Mouse (Mus musculus) adrenal gland, adult 18-20 months (tissue): ENCODE results near the gene Sptb. TPM values are rescaled to one million over a fixed set of nuclear protein-coding genes. Genes with fewer than 3 reads are reported as not detected.
A peak's percentile ranks its signal among the peaks of the same experiment; 100 is the strongest.

Experiments
- DNase-seq, 2 experiments: peaks; one replicate each; pipeline ENCODE4 v3.0.0; 2021 to 2022; ENCODE audit warnings: low spot score in 2 of 2
- total RNA-seq, 2 experiments: library from RNA; stranded (reverse); gene quantifications; 1 replicate in 1 of 2; 2 replicates in 1 of 2; pipeline ENCODE4 v1.2.3; 2021

Gene Sptb
- total RNA-seq, 2 experiments from 2014 or later: 9.8 to 51.4 TPM

DNA sequence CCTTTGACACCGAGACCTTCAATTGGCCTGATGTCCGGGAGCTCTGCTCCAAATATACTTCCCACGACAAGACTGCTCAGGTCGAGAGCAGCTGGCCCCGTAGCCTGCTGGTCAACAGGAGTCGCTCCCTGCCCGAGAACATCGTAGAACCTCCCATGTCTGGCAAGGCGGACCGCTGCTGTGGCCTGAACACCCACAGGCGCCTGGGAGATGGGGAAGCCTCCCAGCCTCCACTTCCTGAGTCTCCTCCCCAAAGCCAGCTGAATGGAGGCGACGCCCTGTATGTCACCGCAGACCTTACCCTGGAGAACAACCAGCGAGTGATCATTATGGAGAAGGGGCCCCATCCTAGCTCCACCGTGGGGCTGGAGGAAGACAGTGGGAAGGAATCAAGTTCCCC lies 132.5 kb downstream of the Sptb start:
- no peak for DNase-seq

DNA sequence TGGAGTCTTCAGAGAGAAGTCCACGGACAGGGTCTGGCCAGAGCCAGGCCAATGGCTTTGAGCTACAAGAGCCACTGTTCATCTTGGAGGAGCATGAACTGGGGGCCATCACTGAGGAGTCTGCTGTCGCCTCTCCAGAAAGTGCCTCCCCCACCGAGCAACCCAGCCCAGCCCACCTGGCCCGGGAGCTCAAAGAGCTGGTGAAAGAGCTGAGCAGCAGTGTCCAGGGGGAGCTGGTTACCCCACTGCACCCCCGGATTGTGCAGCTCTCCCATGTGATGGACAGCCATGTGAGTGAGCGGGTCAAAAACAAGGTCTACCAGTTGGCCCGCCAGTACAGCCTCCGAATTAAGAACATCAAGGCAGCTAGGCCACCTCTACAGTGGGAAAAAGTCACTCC lies 133.5 kb downstream of the Sptb start:
- no peak for DNase-seq

DNA sequence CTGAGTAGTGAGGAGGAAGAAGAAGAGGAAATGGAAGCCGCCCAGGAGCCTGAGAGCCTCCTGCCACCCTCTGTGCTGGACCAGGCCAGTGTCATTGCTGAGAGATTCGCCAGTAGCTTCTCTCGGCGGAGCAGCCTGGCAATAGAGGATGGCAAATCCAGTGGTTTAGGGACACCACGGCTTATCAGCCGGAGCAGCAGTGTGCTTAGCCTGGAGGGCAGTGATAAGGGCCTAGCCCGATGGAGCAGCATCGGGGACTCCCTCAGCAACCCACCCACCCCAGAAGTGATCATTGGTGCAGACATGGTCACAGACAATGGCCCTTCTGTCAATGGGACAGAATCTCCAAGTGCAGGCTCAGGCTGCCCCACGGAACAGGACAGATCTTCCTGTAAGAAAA lies 134.3 kb downstream of the Sptb start:
- DNase-seq: no peak

DNA sequence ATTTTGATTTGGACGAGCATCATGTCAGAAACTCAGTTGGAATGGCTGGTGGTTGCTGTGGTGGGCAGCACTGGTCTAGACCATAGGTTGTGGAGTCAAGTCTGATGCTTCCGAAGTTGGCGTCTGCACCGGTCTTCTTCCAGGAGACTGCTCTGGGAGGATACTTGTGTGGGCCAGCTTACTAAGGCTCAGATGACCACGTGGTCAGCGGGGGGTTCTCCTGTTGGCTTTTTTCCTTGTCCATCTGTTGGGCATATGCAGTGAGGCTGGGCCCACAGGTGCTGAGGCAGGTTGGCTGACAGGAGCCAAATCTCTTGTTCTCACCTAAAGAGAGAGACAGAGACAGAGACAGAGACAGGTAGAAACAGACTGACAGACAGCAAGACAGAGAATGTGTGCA lies 135.5 kb downstream of the Sptb start:
- DNase-seq: no peak

DNA sequence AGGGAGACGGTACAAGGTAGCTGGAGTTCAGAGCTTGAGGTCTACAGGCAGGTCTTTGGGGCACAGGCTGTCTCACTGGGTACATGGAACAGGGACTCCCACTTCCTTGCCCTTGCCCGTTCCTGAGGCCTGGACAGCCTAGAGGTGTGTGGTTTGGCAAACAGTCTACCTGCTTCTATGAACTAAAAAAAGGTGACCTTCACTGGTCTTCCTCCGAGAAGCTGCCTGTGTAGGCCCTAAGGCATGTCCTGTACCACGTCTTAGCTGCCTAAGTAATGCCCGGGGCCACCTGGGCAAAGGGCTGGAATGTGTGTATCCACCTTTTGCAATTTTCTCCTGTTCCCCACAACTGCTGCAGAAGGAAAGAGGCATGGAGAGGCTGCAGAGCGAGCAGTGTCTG lies 137.0 kb downstream of the Sptb start:
- no peak for DNase-seq

DNA sequence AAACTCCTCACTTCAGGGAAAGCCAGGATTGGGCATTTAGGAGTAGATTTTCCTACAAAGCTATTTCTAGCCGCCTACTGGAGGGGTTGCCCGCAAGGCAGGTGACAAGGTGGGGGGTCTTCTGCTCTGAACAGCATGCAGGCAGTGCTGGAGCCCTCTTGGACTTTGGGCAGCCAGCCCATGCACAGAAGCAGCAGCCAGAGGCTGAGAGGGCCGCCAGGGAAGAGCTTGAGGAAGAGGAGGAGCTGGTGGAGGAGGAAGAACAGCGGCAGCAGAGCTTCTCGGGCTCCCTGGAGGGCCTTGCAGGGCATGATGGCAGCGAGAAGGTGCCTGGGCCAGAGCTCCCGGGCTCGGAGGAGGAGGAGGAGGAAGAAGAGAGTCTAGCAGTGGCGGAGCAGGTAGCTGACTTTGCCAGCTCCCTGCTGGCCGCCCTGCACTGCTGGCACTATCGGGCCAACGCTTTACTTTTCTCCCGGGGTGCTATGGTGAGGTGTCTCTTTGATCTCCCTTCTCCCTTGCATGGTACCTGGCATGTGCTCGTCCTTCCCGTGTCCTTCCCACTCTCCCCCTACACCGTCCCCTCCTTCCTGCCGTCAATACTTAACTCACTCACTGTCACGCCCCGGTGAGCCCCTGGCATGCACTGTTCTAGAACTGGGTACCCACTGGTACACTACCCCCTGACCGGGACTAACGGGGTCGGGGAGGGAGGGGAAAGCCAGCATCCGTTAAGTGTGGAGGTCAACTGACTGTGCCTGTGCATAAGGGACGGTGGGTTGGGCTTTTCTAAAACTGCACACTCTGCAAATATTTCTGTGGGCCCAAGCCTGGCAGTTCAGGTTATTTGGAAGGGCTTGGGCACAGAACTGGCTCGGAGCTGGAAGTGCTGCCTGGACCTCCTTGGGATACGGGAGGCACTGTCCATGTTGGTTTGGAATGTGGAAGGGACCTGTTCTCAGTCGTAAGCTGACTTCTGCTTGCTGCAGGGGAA lies 137.8 kb downstream of the Sptb start:
- DNase-seq: no peak

DNA sequence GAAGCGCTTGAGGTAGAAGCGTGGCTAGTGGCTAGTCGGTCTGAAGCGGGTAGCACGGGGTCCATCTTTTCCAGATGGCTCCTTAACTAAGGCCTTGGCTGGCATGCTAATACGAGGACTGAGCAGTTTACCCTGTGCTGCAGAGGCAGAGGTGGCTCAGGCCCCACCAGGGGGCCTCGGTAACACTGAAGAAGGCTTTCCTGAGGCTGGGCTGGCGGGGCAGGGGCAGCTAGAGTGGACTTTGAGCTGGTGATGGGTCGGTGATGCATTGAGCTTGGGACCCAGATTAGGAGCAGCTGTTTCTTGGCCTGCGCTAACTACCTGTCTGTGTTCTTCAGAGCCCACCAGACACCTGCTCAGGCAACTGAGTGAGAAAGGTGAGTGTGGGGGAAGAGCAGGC lies 139.1 kb downstream of the Sptb start:
- DNase-seq: no peak

DNA sequence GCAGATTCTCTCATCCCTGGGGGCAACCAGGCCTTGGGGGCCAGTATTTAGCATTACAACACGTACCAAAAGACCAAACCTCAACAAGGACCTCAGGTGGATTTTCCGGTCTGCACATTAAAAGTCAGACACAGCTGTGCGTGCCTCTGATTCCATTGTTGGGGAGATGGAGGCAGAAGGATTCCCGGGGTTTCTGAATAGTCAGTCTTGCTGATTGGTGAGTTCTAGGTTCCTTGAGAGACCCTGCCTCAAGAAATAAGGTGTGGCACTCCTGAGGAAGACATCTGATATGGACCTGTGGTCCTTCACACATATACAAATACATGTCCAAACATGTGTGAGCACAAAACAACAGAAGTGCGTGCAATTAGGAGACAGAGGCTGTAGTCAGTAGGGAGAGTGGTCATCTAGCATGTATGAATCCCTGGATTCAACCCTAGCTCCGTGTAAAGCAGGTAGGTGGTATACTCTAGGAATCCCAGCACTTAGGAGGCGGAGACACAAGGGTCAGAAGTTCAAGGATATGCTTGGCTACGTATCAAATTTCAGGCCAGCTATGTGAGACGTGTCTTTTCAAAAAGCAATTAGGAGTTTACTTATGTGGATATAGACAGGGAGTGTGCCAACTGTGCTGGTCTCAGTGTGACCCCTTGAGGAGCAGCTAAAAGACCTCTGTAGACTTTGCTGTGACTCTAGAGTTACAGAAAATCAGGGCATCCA lies 140.0 kb downstream of the Sptb start:
- no peak for DNase-seq

DNA sequence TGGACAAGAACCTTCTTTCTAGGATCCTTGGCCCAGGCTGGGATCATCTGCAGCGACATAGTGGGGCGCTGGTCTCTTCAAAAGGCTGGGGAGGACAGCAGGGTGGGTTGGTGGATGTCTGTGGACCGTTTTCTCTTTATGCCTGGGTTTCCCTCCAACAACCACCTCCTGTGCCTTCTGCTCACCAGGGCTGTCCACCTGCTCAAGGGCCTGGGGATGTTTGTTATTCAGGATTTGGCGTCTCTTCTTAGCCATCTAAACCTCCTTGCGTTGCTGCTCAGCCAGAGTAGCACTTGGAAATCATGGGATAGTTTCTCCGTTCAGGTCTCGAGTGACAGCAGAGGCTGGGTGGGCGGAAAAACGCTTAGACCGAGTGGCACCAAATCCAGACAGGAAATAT lies 144.1 kb downstream of the Sptb start:
- DNase-seq: no peak

DNA sequence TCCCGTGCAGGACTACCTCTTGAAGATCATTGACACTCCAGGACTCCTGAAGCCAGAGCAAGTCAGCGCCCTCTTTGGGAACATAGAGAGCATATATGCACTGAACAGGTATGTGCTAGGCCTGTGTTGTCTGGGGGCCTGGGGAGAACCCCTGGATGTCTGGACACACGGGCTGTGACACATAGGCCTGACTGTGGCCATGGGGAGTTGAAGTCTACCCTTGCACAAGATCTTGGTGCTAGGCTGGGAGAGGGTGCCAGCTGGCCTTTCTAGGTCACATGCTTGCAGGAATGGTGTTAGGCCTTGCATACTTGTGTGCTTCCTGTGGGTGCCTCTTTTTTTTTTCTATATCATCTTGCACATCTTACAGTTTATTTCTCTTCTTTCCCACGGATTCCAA lies 148.2 kb downstream of the Sptb start:
- DNase-seq: no peak

DNA sequence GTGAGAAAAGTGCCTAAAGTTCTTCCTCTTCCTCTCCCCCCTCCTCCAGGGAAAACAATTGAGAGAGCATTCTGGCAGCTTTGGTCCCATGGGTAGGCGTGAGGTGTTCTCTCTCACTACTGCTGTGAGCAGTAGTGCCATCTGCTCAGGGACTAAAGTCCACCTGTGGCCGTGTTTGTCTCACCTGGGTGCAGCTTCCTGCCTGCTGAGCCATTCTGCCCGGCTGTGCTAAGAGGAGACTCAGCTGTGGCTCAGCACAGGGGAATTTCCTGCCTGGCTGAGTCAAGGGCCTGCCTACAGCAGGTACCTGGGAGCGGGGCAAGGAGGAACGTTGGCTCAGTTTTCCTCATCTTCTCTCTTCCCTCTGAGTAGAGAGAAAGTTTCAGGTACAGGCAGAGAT lies 152.1 kb downstream of the Sptb start:
- DNase-seq: no peak

DNA sequence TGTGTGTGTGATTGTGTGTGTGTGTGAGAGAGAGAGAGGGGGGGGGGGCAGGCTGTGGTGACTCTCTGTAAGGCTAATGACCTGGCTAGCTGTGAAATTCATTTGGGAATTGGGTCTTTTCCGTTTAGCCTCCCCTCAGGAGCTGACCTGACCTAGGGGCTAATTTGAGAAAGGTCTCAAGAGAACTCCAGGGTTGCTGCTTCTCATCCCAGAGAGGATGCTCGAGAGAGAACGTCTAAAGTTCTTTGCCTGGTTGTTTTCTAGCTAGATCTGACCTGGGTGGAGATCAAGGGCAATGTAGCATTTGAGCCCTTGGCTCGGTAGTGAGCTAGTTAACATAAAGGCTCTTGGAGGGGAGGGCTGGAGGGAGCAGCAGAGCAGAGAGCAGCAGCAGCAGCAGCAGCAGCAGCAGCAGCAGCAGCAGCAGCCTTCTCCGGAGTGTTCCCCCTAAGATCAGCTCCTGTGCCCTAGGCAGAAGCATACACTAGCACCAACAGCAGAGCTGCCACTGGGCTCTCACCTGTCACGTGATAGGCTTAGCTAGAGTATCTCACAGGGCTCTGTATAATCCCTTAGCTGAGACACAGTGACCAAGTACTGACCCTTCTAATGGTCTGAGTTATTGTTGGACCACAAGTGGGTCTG lies 153.5 kb downstream of the Sptb start:
- no peak for DNase-seq

DNA sequence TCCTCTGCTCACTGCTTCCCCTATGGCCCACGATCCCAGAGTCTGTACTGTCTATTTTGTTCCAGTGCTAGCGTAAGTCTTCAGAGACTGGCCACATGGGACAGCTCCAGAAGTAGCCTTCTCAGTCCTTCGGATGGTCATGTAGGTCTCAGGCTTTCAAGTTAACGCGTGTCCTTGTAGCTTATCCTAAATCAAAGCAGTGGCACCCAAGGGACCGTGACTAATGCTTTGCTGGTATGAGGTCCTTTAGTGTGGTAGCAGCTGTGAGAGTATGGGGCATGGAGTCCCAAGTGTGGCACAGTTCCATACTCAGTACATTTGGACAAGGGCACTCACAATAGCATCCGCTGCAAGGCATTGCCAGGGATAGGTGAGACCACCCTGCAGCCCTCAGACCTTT lies 154.2 kb downstream of the Sptb start:
- no peak for DNase-seq

DNA sequence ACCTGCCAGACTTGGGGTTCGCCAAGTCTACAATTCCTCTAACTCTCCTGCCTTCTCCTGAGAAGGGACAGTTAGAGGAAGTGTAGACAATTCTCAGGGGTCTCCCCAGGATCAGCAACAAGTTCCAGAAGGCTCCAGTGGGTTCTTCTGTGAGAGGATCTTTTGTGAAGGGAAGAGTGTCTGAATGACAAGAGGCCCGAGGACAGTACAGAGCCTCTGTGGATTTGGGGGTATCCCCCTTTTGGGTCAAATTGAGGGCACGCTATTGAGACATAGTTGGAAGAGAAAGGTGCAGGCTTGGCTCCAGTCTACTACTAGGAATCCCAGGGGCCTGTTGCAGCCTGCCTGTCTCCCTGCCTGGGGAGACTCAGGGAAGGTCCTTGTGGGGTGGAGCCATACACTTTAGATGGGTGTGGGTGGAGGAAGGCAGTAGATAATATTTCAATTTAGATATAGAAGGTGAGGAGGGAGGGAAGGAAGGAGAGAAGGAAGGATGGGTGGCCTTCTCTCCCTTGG lies 155.4 kb downstream of the Sptb start:
- no peak for DNase-seq

DNA sequence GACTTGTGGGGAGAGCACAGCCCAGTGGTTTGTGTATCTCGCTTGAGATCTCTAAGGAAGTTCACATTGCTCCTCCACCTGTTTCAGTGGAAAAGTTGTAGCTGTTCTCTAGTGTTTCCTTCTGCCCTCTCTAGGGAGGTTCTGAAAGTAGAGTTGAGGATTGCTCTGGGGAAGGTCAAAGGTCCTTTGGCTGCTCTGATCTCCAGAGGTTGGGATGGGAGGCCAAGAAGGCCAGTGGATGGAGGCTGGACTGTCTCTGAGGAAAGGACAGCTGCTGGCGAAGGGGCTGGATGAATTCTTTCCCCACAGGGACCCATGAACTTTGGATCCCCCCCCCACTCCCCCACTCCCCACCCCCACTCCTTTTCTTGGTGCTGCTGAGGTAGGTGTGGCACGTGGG lies 156.0 kb downstream of the Sptb start:
- no peak for DNase-seq

DNA sequence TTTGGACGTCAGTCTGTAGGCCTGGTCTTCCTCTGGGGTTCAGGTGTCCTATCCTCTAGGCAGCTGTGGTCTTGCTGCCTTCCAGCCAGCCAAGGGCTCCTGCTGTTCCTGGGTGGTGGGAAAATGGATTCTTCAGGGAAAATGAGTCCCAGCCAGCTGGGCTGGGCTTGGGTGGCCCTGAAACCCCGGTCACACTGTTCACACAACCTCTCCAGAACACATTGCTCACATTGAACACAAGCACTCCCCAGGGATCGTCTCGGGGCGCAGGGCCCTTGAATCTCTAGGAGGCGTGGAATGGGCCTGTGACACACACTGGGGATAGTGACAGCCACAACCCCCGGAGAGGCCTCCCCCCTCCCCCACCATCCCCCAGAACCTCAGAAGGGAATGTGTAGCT lies 156.4 kb downstream of the Sptb start:
- no peak for DNase-seq

DNA sequence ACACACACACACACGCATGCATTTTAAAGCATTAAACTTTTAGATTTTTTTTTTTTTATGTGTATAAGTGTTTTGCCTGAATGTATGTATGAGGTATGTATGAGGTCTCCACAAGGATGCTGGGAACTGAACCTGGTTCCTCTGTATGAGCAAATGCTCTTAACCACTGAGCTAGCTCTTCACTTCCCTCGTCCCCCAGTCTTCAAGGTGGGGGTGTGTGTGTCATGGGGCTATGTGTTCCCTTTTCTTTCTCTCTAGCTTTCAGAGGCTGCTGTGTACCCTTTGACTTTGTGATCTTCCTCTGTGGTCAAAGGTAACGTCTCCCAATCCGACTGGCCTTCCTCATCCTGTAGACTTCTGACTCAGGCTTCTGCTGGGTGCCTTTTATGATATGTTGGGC lies 157.4 kb downstream of the Sptb start:
- no peak for DNase-seq

DNA sequence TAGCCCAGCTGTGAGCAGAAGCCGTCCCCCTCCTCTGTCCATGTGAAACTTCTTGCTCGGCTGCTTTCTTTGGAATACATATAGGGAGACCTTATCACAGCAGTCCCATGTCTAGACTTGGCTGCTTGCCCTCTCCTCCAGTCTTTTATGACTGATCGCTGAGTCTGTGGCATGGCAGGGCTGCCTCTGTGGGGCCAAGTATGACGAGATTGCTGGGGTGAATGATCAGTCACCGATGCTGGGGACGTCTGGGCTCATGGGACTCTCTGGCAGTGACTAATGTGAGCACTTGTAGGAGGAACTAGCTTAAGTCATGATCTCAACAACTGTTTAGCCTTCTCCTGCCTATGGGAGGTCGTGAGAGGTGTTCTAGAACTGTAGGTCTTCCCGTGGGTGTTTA lies 158.0 kb downstream of the Sptb start:
- peak in 1 of 2 experiments; percentile 47 for DNase-seq

DNA sequence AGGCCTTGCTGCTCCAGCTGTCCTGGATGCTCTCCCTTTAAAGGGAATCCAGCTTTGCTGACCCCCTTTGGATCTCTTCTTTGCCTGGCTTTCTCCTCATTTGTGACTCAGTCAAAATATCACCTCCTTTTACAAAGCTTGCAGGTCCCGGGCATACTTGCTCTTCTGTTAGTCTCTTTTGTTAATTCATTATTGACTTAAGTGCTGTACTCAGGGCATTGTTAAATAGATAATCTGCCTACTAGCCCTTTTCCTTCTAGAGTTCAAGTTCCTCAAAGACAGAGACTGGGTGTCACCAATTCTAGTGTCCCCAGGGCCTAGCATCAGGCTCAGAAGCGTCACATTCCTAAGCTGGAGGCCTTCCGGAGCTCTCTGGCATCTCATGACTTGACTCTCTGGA lies 161.1 kb downstream of the Sptb start:
- DNase-seq: no peak

DNA sequence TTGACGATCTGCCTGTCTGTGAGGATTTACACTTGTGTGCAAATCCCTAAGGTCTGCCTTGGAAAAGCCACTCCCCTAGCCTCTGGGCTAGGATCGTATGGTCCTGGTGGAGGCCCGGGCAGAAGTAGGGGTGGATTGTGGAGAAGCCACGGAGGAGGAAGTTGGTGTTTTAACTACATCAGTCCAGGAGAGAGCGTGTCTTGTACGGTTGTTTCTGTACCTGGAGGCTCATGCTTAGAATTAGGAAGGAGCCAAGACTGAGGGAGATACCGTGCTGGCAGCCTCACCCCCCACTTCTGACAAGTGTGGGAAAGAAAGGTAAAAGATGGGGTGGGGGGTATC lies 162.3 kb downstream of the Sptb start:
- no peak for DNase-seq

DNA sequence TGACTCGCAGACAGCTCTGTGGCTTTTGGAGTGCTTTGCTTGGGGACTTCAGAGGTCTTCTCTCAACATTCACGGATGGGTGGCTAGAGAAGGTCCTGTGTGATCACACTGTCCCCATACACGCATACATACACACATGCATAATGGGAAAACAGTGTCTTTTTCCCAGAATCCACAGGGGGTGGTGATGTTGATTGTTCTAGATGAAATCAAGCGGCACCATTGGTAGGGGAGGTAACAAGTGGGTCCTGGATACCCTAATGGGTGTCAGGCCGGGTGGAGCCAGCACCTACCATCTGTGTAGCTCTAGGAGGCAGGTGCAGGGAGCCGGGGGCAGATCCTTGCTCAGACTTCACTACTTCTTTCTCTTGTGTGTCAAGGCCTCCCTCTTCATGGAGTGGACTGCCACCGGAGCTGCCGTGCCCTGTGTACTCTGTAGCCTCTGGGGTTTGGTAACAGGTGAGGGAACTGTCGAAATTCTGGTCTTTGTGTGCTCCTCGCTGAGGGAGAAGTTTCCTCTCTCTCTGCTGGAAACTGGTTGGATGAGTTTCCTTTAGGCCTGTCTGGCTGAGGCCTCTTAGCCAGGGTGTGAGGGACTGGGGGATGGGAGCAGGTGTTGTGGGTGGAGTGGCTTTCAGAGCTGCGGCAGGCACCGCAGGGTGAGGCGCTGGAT lies 162.8 kb downstream of the Sptb start:
- no peak for DNase-seq
